ENCODE assay signal across 8 mouse cellular contexts in genomic region chr5:139017371-139018124, GRCm38 (mm10). TPM values are rescaled to one million over a fixed set of nuclear protein-coding genes. Genes with fewer than 3 reads are reported as not detected.
A peak's percentile ranks its signal among the peaks of the same experiment; 100 is the strongest.
DNase-seq lines count a peak whose midpoint lies in the region; TF ChIP-seq lines count a peak whose summit lies in the region.

No protein-coding gene starts in this region.

- intact Hi-C loops in heart, postnatal 25 days (cut with DNase I): no loop called here

- peak; percentile 82 for DNase-seq in layer of hippocampus, adult 9-11 months
- DNase-seq in layer of hippocampus, adult 2 months (ENCODE audit: low spot score in 2 of 2): no peak
- DNase-seq in heart, postnatal 25 days (ENCODE audit: low spot score): peak; percentile 70
- DNase-seq in lung, postnatal 14 days: peak; percentile 80
- no peak for DNase-seq in retina, postnatal 1 day
- DNase-seq in frontal cortex, postnatal 25 days (ENCODE audit: low spot score in 2 of 2): no peak
- no peak for DNase-seq in layer of hippocampus, adult 8-10 months (ENCODE audit: low spot score in 2 of 2)

- no peak; the same call in 1 of the 2 replicates for TF ChIP-seq CTCF in layer of hippocampus, adult 2 months (conservative IDR thresholded peaks at IDR 0.05)
- no peak for TF ChIP-seq CTCF in bone marrow macrophage, adult 2 months (IDR thresholded peaks at IDR 0.05; ENCODE audit: low read depth, low read length)

- no peak overlapping the region for H3K27ac ChIP-seq in layer of hippocampus, adult 2 months
- peak overlapping the region; percentile 73 for H3K27ac ChIP-seq in bone marrow macrophage, adult 2 months (ENCODE audit: insufficient read depth, low read depth, low read length)

- H3K4me3 ChIP-seq in layer of hippocampus, adult 2 months: no peak overlapping the region
- no peak overlapping the region for H3K4me3 ChIP-seq in bone marrow macrophage, adult 2 months (ENCODE audit: insufficient read depth, low read length)

- peaks cover 80% of the 10 kb centered on the region for H3K4me1 ChIP-seq in bone marrow macrophage, adult 2 months (ENCODE audit: control insufficient read depth, insufficient read depth, low read length)

- no peak for TF ChIP-seq POLR2A in bone marrow macrophage, adult 2 months (IDR thresholded peaks at IDR 0.05; ENCODE audit: borderline replicate concordance, low read depth, low read length)

RNA-seq across cellular contexts. Expression of gene Pdgfa, which starts 20.4 kb away (rescaled TPM):
- total RNA-seq in layer of hippocampus, adult 2 months (2021): 10 to 100 TPM; 37.5 to 41.3 TPM
- polyA plus RNA-seq in bone marrow macrophage, adult 2 months (2012; ENCODE audit: insufficient read depth, insufficient read length, missing spikeins): 15.6 and 15.8 TPM in 2 replicates
- total RNA-seq in heart, postnatal 25 days (2021): 10 to 100 TPM; 23.3 to 27.2 TPM
- 10 to 100 TPM; 41.3 to 48.8 (median 46.4) TPM for total RNA-seq in layer of hippocampus, adult 8-10 months (2022)

Comparison
In these comparisons a context has a peak if more than half of its experiments do, and no peak if none do; other contexts are left out.
1. DNase-seq: peak in layer of hippocampus, adult 9-11 months (single experiment), heart, postnatal 25 days (single experiment) and lung, postnatal 14 days (single experiment); none in layer of hippocampus, adult 2 months (0 of 2), retina, postnatal 1 day (single experiment), frontal cortex, postnatal 25 days (0 of 2) and layer of hippocampus, adult 8-10 months (0 of 2).